Mouse (Mus musculus) ovary, postnatal 14 days (tissue): Measurements from ENCODE around the gene Gm7971.
"Not testable (repeated sequence)": the region's sequence is repeated elsewhere in the genome, so short reads cannot be mapped to it uniquely, and the experiment has no call there.

Experiments used
- DNase-seq: peaks from one replicate; pipeline ENCODE4 v3.0.0; 2022; ENCODE audit warnings: low spot score

Gene Gm7971

DNA sequence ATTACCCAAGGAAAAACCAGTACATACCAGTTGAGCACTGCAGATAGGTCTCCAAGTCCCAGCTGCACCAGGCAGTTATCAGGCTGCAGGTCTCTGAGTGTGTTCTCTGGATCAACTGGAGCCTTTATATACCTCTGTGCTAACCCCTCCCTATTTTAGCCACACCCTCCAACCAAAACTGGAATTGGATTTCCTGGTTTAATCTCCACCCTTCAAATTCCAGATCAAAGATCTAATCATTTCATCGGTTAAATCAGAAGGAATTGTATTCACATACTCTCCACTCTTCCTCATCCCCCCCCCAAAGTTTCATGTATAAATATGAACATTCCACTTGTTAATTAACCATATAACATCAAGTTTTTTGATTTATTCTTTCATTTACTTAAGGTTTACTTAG is at the start of gene Gm7971:
TSS of gene Gm7971 (minus strand) at position 101 of the 400 bp plus-strand sequence.
- not testable (repeated sequence) for DNase-seq
